Mouse (Mus musculus) monocyte, adult 2 months (primary cell): Measurements from ENCODE around the gene Gm38392.

Experiments used
- DNase-seq, 2 experiments: peaks; one replicate each; pipeline ENCODE4 v3.0.0; 2022; ENCODE audit warnings: low spot score in 2 of 2, low read depth in 1 of 2

Gene Gm38392

DNA sequence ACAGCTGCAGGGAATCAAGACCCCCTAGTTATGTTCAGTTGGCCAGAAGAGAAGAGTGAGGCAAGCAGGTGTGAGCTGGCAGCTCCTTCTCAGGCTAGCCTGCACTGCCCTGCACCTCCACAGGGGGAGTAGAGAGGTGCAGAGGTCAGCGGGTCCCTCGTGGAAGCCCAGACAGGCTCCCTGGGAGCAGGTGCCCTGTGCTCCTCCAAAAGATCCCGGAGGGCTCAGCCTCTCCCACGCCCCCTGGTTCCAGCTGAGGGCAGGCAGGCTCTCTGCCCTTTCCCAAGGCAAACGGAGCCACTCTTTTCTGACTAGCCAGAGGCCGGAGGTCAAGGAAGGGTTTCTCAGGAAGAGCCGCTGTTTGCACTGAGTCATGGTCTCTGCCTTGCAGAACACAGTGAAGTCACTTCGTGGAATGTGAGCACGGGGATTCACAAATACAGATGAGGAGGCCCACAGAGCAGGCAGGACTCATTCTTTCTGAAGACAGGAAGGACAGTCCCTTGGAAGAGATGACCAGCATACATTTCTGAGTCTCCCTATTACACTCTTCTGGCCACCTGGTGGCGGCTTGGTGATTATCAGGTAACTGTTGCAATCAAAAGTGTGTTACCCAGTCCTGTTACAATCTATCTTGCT is 49.3 kb downstream of the Gm38392 start:
- DNase-seq: no peak

DNA sequence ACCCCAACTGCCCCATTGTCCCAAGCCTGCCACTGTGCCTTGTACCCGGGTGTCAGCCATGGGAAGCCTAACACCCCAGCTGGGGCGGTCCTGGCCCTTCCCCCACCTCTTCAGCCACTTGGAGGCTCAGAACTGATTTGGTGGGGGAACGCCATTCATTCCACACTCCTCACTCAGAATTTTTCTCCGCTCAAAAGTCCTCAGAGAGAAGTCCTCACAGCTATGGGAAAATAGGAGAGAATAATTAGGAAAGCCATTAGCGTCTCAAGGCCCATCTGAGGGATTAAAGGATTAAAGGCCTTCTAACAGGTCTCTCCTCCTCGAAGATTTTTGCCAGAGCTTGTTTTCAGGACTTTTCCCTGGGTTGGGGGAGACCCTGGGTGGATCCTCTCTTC is 49.9 kb downstream of the Gm38392 start:
- no peak for DNase-seq

DNA sequence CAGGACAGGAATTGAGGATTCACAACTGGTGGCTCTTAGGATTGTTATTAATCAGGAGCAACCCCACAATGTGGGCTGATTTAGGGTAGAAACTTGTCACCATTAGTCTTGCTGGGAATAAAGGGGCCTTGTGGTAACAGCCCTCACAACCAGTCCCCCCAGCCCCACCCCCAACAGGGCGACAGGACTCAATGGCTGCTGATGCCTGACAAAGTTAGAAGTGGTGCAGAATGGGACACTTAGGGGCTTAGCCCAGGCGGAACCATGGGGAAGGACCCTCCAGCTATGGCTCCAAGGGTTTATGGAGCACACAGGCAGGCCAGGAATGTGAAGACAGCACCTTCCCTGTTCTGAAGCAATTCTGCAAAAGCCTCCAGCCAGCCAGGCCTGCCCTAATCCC is 51.4 kb downstream of the Gm38392 start:
- DNase-seq: no peak

DNA sequence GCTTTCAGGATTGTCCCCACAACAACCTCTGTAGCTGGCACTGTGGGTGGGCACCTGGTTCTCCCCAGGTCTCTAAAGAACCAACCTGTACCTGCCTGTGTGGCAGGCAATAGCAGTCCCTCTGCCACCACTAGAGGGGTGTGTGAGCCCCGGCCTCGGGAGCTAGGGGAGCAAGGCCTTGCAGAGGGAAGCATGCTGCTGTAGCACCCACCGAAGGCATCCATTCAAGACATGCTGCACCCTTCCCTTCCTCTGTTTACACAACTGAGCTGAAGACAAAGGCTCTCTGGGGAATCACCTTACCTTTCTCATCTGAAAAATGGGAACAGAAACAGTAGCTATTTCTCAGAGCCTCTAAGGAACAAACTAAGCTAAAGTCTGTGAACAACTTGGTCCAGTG is 51.8 kb downstream of the Gm38392 start:
- DNase-seq: no peak

- no peak for DNase-seq
Measured at GRCm38 (mm10) chr3:88234041-88234440, 53.0 kb downstream of the Gm38392 start.

GRCm38 (mm10) chr3:88232851-88233649 is 54.0 kb downstream of the Gm38392 start:
- DNase-seq: no peak

- no peak for DNase-seq
Measured at GRCm38 (mm10) chr3:88232301-88232702, 54.7 kb downstream of the Gm38392 start.

- DNase-seq: no peak
Measured at GRCm38 (mm10) chr3:88231061-88231641, 55.9 kb downstream of the Gm38392 start.

DNA sequence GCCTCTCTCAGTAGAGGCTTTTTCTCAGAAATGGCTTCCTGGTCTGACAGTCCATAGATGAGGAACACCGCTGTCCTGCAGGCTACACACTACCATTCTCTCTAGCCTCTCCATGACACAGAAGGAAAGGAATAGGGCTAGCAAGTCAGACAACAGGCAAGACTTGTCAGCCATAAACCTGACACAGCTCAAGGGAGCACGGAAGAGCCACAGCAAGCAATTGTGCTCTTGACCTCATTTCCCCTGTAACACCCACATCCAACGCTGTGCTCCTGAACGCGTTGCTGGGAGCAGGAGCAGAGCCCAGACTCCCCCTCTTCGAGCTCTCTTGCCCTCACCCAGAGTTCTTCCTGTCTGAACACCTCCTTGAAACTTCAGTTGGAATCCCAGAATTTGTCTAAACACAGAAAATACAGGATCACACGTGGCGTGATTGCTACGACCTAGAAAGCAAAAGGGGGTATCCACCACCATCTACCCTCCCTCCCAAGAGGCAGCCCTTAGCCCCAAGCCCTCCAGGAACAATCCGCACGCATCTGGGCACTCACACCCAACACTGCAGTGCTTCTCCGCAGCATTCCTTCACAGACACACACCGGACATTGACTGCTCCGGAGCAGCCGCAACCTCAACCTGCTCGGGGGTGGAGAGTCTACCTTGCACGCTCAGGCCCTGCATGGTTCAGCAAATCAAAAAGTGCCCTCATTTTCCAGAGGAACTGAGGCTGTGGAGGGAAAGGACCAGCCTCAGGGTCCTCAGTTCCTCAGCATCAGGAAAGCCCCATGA is 56.6 kb downstream of the Gm38392 start:
- no peak for DNase-seq

DNA sequence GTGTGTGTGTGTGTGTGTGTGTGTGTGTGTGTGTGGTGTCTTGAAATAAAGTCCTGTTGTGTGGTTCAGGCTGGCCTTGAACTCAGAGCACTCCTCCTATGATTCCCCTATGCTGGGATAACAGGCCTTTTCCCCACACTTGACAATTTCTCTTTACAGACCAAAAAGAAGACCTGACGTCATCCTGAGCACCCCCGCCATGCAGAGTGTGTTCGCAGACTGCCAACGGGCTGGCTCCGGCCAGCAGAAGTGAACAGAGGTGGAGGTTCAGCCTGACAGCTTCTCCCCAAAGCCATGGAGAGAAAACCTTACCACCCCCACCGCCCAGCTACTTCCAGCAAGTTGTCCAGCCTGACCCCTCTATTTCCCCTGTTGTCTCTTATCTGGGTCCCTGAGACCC is 57.5 kb downstream of the Gm38392 start:
- no peak for DNase-seq

GRCm38 (mm10) chr3:88228906-88229305 is 58.1 kb downstream of the Gm38392 start:
- DNase-seq: no peak

DNA sequence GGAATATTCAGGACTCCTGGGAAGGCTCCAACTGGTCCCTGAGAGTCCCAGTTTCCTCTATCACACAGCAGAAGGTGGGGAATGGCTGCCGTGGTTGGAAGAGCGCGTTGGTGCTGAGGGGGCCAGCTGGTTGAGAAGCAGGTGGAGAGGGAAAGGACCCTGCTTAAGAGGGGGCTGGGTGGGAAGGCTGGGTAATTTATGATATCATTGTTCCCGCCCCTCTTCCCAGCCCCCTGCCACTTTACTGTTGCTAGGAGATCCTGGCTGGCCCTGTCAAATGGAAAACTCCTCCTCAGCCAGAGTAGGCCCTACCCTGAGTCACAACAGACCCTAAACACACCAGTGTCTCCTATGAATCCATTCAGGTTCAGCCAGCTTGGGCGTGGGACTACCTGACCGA is 59.0 kb downstream of the Gm38392 start:
- DNase-seq: no peak

- DNase-seq: no peak
Measured at GRCm38 (mm10) chr3:88227260-88227659, 59.8 kb downstream of the Gm38392 start.

DNA sequence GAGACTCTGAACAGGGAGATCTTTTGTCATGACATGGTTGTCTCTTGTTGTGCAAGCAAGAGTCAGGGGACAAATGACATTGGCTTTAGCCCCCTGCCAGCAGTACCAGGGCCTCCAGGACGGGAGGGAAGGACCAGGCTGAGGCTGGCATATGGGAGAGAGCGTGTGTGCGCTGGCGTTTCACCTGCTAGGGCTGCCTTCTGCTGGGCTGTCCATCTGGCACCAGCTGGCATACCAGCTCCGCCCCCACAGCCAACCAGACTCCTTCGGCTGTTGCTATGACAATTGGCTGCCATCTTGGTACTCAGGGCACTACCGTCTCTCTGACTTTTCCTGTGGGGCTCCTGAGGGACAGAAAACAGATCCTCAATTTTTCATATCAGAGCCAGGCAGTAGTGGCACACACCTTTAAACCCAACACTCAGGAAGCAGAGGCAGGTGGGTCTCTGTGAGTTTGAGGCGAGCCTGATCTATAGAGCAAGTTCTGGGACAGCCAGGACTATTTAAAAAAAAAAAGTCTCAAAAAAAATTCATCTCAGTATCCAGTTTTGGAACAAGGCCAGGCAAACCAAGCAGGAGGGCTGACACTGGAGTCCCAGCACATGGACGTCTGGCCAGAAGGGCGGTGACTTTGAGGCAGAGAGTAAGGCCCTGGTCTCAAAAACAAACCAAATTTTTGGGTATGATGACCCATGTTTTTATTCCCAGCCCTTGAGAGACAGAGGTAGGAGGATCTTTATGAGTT is 60.7 kb downstream of the Gm38392 start:
- DNase-seq: no peak

GRCm38 (mm10) chr3:88224929-88225328 is 62.1 kb downstream of the Gm38392 start:
- DNase-seq: no peak

GRCm38 (mm10) chr3:88222446-88222845 is 64.6 kb downstream of the Gm38392 start:
- no peak for DNase-seq

- DNase-seq: no peak
Measured at GRCm38 (mm10) chr3:88221519-88222390, 65.3 kb downstream of the Gm38392 start.

GRCm38 (mm10) chr3:88220842-88221241 is 66.2 kb downstream of the Gm38392 start:
- no peak for DNase-seq

DNA sequence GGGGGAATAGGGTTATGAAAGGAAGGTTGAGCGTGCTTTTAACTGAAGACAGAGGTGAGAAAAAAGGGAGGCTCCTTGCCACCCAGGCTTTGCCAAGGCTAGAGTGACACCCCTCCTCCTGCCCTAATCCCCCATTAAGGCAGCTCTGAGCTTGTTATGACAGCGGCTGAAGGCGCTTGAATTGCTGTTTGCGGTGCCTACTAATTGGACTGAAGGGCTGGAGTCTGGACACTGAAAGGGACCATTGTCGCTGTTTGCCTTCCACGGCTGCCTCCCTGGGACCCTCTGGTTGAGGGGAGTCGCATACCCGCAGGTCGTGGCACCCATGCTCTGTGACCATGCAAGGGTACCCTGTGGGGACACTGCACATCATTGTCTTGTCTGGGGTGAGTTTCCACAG is 67.1 kb downstream of the Gm38392 start:
- DNase-seq: no peak

GRCm38 (mm10) chr3:88217679-88218078 is 69.3 kb downstream of the Gm38392 start:
- no peak for DNase-seq
